Mouse (Mus musculus) forebrain, embryonic 14.5 days (tissue): ENCODE measurements at regions not wholly inside any gene's neighbourhood (a gene's known extent, or its start where the extent isn't known, plus 50 kb on each side); places are given as distances from the start of the nearest gene placed in this dataset.
A peak's percentile ranks its signal among the peaks of the same experiment; 100 is the strongest.

ENCODE experiments used
- ATAC-seq: fragments of 200-750 bp; cut with Nextera tagmentation; 2 replicates; pipeline ENCODE4 v1.8.0; 2017; ENCODE audit warnings: mild to moderate bottlenecking, moderate library complexity
- DNase-seq: peaks from one replicate; pipeline ENCODE4 v3.0.0-alpha.2; 2015; ENCODE audit warnings: low spot score
- H3K27ac ChIP-seq: fragments of 300-500 bp; sonication (generic); 2 replicates; pipeline ENCODE4 v1.5.1; 2014; ENCODE audit warnings: low read depth, mild to moderate bottlenecking, control low read depth, low read length, moderate library complexity
- H3K27me3 ChIP-seq: fragments of 300-500 bp; sonication (generic); replicated peaks from 2 replicates; pipeline ENCODE4 v1.6.1; 2014; ENCODE audit warnings: low read length, control low read depth, mixed read lengths; ENCODE audit not compliant: control insufficient read depth, insufficient read depth
- H3K36me3 ChIP-seq: fragments of 300-500 bp; sonication (generic); 2 replicates; pipeline ENCODE4 v1.6.1; 2014; ENCODE audit warnings: low read length, control low read depth; ENCODE audit not compliant: control insufficient read depth, insufficient read depth
- H3K4me1 ChIP-seq: fragments of 300-500 bp; sonication (generic); 2 replicates; pipeline ENCODE4 v1.6.1; 2014; ENCODE audit warnings: antibody characterized with exemption, low read length, control low read depth; ENCODE audit not compliant: control insufficient read depth, insufficient read depth
- H3K4me2 ChIP-seq: fragments of 300-500 bp; sonication (generic); 2 replicates; pipeline ENCODE4 v1.6.1; 2014; ENCODE audit warnings: mild to moderate bottlenecking, control low read depth, low read length
- H3K4me3 ChIP-seq: fragments of 300-500 bp; sonication (generic); 2 replicates; pipeline ENCODE4 v1.5.1; 2014; ENCODE audit warnings: low read depth, low read length, control low read depth
- H3K9ac ChIP-seq: fragments of 300-500 bp; sonication (generic); 2 replicates; pipeline ENCODE4 v1.6.1; 2014; ENCODE audit warnings: mild to moderate bottlenecking, low read length, control low read depth, moderate library complexity
- H3K9me3 ChIP-seq: fragments of 300-500 bp; sonication (generic); replicated peaks from 2 replicates; pipeline ENCODE4 v1.6.1; 2016; ENCODE audit warnings: low read length, control low read depth, mixed read lengths; ENCODE audit not compliant: control insufficient read depth
- WGBS: fragments of 180-500 bp; shearing (Covaris S2); extraction: QIAGEN DNeasy Blood & Tissue Kit; methylation state at CpG from one replicate; pipeline ENCODE4 v1.1.7; 2014; 5-methylcytosine and 5-hydroxymethylcytosine counted together

DNA sequence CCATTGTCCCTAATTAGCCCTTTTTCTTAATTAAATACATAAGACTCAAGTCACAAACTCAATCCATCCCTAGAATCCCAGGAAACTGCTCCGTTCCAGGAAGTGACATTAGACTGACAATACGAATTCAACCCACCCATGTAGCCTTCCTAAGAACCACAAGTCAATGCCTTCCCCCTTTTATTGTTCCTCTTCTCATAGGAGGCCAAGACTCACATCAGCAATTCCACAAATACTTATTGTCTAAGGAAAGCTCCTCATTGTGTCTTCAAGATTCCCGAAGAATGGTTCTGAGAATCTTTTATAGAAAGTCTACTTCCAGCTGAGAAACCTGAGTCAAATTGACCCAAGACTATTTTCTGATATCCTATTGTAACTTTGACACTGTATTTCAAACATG lies 147.3 kb downstream of the Dmac1 start:
- WGBS, result 87% methylated on average over 3 of the region's 3 CpGs
- no peak overlapping the region for H3K4me3 ChIP-seq
- H3K4me2 ChIP-seq, result no peak overlapping the region
- no peak for ATAC-seq
- H3K9me3 ChIP-seq, result no peaks in the 10 kb centered on the region
- H3K27me3 ChIP-seq, result no peaks in the 10 kb centered on the region
- H3K9ac ChIP-seq, result no peak overlapping the region
- no peak overlapping the region for H3K27ac ChIP-seq
- H3K36me3 ChIP-seq, result no peaks in the 10 kb centered on the region
- DNase-seq, result no peak
- H3K4me1 ChIP-seq, result no peaks in the 10 kb centered on the region

DNA sequence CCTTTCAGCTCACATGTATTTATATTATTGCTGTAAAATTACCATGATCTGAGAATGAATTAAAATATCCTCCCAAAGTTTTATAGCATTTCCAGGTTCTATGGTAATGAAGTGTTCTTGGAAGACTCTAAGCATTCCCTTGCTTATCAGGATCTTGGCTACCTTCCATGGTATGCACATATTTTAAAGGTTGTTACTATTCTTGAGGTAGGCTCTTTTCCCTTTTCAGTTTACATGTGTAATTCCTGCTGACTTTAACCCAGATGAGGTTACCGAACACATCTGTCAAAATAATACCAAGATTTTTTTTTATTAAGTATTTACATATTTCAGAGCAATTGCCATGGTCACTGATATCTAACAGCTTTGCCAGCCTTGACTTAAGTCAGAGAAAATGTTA lies 162.2 kb downstream of the Dmac1 start:
- Histone ChIP-seq H3K4me1 (no peaks in the 10 kb centered on the region), H3K4me3 (no peak overlapping the region), H3K4me2 (no peak overlapping the region), H3K27ac (no peak overlapping the region), H3K27me3 (no peaks in the 10 kb centered on the region), H3K9me3 (no peaks in the 10 kb centered on the region), H3K9ac (no peak overlapping the region), H3K36me3 (no peaks in the 10 kb centered on the region)
- DNase-seq (no peak), ATAC-seq (no peak)
- WGBS, result 89% methylated on average over 1 of the region's 1 CpGs

DNA sequence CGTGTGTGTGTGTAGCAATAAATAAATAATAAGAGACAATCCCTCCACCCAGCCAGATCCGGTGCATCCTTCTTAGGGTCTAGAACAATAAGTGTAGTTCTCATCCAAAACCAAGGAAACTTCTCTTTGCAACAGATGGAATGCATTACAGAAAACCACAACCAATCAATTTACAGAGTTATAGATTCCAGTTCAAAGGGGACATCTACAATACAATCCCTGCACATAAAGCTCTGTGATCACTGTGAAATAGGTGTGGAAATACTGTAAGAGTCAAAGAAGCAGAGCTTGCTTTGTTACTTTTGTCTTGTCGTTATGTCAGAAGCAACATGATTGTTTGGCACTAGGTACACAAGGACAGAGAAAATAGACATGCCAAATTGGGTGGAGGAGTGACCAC lies 162.8 kb downstream of the Dmac1 start:
- H3K9ac ChIP-seq, result no peak overlapping the region
- no peak overlapping the region for H3K4me3 ChIP-seq
- ATAC-seq (no peak), DNase-seq (no peak)
- H3K4me1 ChIP-seq, result no peaks in the 10 kb centered on the region
- no peaks in the 10 kb centered on the region for H3K36me3 ChIP-seq
- no peaks in the 10 kb centered on the region for H3K9me3 ChIP-seq
- no peaks in the 10 kb centered on the region for H3K27me3 ChIP-seq
- no peak overlapping the region for H3K4me2 ChIP-seq
- WGBS, result 92% methylated on average over 3 of the region's 3 CpGs
- no peak overlapping the region for H3K27ac ChIP-seq

DNA sequence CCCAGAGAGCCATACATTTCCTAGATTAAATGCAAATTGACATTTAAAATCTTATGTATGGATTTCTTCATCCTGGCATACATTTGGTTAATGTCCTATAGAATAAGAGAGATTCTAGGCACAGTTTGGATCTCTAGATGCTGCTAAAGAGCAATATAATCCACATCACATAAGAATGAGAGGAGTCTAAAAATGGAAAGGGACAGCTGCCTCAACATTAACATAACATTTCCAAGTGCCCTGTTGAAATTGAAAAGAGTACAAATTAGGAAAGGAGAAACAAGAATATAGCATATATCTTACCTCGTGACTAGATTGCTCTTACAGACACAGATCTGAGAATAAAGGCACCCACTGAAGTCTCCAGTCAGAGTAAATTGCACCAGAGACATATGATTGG lies 212.3 kb downstream of the Dmac1 start:
- Histone ChIP-seq H3K9me3 (no peaks in the 10 kb centered on the region), H3K4me2 (no peak overlapping the region), H3K27ac (no peak overlapping the region), H3K4me1 (no peaks in the 10 kb centered on the region), H3K4me3 (no peak overlapping the region), H3K36me3 (no peaks in the 10 kb centered on the region), H3K27me3 (no peaks in the 10 kb centered on the region), H3K9ac (no peak overlapping the region)
- DNase-seq (no peak), ATAC-seq (no peak)
- 76% methylated on average over 1 of the region's 1 CpGs for WGBS

- no peak overlapping the region for H3K27ac ChIP-seq
- DNase-seq (peak; percentile 77), ATAC-seq (no peak)
- 87% methylated on average over 2 of the region's 2 CpGs for WGBS
- H3K4me1 ChIP-seq, result no peaks in the 10 kb centered on the region
- H3K4me2 ChIP-seq, result no peak overlapping the region
- H3K9ac ChIP-seq, result no peak overlapping the region
- no peaks in the 10 kb centered on the region for H3K9me3 ChIP-seq
- no peak overlapping the region for H3K4me3 ChIP-seq
- no peaks in the 10 kb centered on the region for H3K36me3 ChIP-seq
- H3K27me3 ChIP-seq, result no peaks in the 10 kb centered on the region
Measured at GRCm38 (mm10) chr4:75063275-75063674, 214.8 kb downstream of the Dmac1 start.

DNA sequence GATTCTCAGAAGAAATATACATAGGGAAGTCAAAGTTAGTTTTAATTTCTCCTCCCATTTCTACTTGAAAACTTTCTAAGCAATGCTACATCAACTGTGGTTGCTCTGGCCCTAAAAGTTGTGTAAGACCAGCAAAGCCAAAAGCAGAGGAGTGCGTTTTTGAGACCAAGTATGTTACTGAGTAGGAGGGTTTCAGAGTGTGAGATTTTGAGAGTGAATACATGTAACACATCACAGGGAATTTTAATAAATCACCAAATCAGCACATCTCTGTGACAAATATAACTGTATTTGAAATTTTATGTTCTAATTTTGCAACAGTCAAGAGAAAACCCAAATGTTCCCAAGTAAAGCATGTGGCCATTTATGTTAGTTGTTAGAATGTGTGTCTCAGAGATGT lies 234.6 kb downstream of the Dmac1 start:
- 95% methylated on average over 1 of the region's 1 CpGs for WGBS
- Histone ChIP-seq H3K27me3 (no peaks in the 10 kb centered on the region), H3K9ac (no peak overlapping the region), H3K4me3 (no peak overlapping the region), H3K36me3 (no peaks in the 10 kb centered on the region), H3K27ac (no peak overlapping the region), H3K9me3 (no peaks in the 10 kb centered on the region), H3K4me1 (no peaks in the 10 kb centered on the region), H3K4me2 (no peak overlapping the region)
- DNase-seq (no peak), ATAC-seq (no peak)

- ATAC-seq (no peak), DNase-seq (no peak)
- H3K36me3 ChIP-seq, result no peaks in the 10 kb centered on the region
- H3K4me1 ChIP-seq, result no peaks in the 10 kb centered on the region
- no peak overlapping the region for H3K4me3 ChIP-seq
- H3K9me3 ChIP-seq, result no peaks in the 10 kb centered on the region
- no peaks in the 10 kb centered on the region for H3K27me3 ChIP-seq
- WGBS, result 81% methylated on average over 1 of the region's 1 CpGs
- no peak overlapping the region for H3K27ac ChIP-seq
- H3K4me2 ChIP-seq, result no peak overlapping the region
- no peak overlapping the region for H3K9ac ChIP-seq
Measured at GRCm38 (mm10) chr4:75042640-75043039, 235.5 kb downstream of the Dmac1 start.

GRCm38 (mm10) chr4:75041930-75042579 lies 236.1 kb downstream of the Dmac1 start:
- no peaks in the 10 kb centered on the region for H3K4me1 ChIP-seq
- no peak overlapping the region for H3K4me2 ChIP-seq
- 81% methylated on average over 1 of the region's 1 CpGs for WGBS
- H3K36me3 ChIP-seq, result no peaks in the 10 kb centered on the region
- no peak overlapping the region for H3K4me3 ChIP-seq
- no peak for DNase-seq
- no peaks in the 10 kb centered on the region for H3K27me3 ChIP-seq
- ATAC-seq, result no peak
- no peak overlapping the region for H3K9ac ChIP-seq
- no peaks in the 10 kb centered on the region for H3K9me3 ChIP-seq
- no peak overlapping the region for H3K27ac ChIP-seq
